Mouse (Mus musculus) c-Kit-positive CD71-positive TER-119-negative erythroid progenitor cells, embryonic 14.5 days (primary cell): ENCODE results near the gene Ralb.

Experiments
- DNase-seq: peaks from one replicate; pipeline ENCODE4 v3.0.0-alpha.2; 2013; ENCODE audit warnings: low read depth

The Ralb gene

DNA sequence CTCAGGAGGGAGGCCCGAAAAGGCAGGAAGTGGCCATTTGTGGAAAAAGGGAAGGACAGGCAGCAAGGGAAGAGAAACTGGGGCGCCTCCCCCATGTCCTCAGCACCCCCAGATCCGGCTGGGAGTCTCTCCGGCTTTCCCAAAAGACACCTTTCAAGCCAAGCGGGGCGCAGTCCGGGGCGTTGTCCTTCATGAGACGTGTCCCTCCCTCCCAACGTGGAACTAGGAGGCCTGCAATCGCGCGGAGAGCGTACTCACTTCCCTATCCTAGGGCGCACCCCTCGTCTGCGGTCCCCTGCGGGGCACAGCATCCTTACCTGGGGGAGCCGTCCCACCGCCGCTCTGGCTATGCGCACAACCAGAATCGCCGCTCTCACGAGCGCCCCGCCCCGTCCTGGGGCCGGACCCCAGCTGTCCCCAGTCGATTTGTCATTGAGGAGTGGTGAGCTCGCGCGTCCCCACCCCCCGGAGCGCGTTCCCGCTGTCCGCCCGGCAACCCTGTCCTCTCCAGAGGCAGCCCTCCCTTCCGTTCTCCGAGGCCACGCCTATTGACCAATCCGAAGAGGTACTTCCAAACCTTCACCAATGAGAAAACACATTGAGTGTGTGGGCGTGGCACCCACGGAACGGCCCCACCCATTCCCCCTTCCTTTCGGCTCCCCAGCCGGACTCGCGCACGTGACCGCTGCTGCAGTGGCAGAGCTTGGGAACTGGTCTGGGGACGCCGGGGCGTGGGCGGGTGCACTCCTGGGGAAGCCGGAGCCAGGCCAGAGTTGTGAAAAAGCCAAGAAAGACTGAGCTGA lies at the start of gene Ralb:
TSS of gene Ralb (minus strand) at position 535 of the 803 bp plus-strand sequence.
- peak; percentile 95 for DNase-seq

DNA sequence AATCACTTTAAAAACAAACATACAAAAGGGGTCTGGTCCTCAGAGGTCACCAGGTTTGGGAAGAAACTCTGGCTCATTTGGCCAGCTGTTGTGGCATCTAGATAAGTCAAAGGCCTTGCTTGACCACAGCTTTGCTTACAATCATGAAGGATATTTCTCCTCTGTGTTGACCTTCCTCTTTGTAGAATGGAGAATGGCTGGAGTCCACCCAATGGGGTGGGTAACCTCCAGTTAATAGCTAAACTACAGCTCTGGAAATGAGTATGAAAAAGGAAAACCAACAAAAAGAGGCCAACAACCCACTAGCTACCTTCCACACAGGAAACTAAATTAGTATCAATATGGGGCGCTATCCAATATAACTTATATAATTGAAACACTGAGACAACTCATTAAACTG lies 47.1 kb upstream of the Ralb start:
- DNase-seq = no peak

DNA sequence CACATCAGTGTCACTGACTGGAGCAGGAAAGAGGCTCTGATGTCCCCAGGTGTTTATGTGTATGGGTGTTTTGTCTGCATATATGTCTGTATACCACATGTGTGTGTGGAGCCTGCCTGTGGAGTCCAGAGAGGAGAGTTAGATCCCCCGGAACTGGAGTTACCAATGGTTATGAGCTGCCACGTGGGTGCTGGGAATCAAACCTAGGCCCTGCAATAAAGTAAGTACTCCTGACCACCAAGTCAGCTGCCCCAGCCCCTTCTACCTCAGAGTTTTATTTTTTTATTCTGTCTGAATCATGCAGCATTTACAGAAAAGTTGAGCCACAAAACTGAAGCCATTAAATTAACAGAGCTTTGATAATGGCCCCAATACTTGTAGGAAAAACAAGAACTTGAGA lies 45.5 kb upstream of the Ralb start:
- DNase-seq = no peak

DNA sequence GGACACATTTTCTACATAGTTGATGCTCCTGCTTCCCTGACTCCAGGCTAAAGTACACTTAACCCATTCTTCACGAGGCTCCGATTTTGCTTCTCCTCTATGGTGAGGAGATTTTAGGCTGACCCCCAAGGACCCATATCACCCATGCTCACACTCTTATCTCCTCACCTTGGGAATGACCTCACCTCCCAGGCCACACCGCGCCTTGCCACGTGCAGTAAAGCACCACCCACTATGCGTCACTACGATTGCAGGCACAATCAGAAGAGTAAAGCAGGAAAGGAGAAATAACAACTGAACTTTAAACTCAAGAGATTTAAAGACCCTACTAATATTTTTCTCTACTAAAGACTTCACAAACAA lies 44.7 kb upstream of the Ralb start:
- no peak for DNase-seq

DNA sequence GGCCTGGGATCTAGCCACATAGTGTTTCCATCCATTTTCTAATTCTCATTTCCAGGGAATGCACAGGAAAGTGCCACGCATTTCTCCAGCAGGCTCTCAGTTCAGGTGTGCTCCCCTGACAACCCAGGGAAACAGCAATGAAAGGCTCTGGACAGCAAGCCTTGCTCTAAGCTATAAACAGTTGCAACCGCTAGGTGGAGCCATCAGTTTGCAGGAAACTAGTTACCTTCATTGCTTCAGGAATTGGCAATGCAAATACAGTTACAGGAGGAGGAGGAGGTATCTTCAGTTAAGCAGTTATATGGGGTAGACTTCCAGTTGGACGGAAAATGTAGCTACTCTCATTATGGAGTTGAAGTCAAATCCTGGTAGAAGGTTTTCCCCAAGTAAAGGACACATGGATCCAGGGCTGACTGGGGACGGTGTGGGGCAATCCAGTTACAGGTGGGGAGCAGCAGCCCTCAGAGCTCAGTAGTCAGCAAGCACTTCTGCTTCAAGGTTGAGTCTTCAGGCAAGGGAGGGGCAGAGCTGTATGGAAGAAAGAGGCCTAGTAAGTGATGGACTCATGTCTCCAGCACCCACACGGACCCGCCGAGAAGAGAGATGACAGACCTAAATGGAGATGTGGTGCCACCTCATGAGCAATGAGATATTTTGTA lies 44.2 kb upstream of the Ralb start:
- peak; percentile 76 for DNase-seq

DNA sequence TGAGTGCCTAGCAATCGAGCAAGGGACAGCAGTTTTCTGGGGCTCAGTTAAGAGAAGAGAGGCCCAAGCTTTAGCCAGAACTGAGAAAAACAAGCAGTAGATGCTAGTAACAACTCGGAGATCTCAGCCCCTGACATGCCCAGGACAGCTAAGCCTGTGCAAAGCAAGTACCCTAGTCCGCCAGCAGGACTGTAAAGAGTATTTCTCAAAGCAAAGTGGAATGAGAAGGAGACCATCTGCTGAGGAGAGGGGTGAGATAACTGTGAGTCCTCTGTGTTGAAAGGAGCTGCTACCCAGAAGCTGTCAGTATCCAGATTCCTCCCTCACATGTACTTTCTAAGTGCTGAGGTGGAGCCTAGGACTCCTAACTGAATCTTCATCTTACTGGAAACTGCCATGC lies 41.9 kb upstream of the Ralb start:
- DNase-seq = no peak

DNA sequence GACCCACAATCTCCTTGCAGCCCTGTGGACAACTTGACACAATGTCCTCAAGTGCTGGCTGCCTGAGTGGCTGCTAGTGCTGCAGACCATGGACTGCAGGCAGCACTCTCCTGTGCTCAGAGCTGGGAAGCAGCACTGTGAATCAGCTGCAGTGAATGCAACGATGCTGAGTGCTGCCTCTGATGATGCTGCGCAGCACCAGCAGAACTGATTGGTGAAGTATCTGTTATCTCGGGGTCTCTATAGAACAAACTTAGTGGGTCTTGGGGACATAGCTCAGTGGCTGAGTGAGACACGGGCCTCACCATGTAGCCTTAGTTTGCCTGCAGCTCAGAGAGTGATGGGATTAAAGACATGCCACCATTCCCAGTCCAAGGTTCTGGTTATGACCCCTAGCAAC lies 41.1 kb upstream of the Ralb start:
- no peak for DNase-seq

DNA sequence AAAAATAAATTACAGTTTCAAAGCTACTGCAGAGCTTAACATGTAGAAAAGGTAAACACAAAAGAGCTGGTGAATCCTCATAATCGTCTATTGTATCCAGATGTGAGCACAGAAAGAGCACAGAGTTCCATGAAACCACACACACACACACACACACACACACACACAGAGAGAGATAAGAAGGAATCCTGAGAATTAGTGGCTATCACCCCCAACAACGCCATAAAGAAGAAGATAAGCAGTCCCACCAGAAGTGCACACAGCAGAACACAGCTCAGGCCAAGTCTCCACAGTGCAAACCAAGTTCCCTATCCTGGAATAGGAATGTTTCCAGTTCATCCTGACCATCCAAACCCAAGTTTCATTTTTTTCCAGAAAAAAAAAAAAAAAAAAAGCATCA lies 40.6 kb upstream of the Ralb start:
- DNase-seq = peak; percentile 36

DNA sequence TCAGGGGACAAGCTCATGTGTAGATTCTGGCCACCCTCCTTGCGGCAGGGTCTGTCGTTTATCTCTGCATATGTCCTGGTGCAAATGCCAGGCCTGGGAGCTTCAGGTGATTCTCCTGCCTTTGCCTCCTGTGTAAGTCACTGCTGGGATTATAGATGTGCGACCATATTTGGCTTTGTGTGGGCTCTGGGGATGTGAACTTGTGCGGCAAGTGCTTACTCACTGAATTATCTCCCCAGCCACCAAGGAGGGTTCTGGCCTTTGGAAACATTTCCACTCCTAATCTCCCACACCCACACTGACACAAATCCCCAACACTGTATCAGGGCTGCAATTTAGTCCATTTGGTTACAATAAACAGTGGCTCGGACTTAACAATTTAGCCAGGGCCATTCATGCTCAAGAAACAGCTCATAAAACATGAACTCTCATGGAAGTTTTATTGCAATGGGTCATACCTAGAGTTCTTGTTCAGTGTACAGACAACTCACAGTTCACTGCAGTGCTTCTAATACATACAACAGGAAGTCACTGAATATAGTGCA lies 40.1 kb upstream of the Ralb start:
- no peak for DNase-seq

DNA sequence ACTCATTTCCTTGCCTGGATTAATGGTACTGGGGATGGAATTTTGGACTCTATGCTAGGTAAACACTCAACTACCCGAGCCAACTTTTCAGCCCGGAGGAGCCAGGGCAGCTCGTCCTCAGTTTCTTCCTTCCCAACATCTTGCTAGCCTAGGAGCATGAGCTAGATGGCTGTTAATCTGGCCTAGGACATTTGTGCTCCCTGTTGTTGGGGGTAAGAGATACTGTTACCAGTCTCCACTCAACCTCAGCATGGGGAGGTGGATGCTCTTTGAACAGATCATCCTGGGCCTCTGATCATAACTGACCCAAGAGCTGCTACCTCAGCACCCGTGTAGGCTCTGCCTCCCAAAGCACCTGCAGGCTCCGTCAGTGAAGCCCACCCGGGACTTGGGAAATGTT lies 38.7 kb upstream of the Ralb start:
- no peak for DNase-seq

DNA sequence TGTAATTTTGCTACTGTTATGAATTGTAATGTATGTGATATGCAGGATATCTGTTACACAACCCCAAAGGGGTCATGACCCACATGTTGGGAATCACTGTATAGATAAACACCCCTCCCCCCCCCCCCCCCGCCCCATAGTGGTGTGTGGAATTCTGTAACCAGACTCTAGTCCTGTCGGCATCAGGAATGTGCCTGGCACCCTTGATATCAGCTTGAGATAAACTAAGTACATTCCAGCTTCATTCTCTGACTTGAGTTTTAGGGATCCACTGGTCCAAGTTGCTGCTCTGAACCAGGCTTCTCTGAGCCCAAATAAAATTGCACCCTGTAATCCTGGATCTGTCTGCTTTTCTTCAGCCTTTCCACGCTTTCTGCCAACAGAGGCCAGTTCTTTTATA lies 37.0 kb upstream of the Ralb start:
- no peak for DNase-seq

DNA sequence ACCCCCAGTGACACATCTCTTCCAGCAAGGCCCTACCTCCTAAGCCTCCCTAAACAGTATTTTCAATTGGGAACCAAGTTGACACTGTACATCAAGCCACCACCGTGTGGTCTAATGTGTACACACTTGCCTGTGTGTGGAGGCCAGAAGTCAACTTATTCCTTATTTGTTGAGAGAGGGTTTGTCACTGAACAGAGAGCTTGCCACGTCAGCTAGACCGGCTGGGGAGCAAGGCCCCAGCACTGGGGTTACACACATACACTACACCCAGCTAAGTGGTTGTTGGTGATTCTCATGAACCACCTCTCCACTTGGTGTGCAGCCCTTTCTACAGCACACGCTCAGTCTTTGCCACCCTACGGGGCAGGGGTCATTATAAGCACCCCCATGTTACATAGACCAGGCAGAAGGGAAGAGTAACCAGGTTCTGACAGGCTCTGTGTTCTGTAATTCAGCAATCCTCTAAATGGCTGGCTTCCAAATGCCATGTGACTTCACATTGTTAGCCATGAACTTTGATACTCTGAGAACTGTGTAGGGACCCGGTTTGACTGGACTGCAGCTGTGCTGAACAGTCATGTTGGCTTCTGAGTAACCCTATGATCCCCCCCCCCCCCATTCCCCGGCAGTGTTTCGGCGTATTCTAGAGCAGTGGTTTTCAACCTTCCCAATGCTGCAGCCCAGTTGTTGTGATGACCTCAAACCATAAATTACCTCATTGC lies 36.4 kb upstream of the Ralb start:
- DNase-seq = no peak

DNA sequence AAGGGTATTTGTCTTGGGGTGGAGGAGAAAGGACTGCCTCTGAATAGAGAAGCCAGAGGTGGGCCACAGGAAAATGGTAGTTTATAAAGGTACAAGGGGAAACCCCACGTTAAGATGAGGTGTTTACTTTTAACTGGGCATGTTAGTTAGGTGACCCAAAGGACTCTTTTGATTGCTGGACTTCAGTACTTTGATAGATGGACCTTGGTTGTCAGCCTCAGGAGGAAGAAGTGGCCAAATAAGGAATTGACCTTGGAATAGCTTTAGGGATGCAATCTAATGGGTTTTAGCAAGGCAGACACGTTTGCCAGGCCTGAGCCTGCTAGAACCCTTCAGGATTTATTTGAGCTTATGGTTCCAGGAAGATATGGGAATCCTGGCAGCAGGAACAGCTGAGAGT lies 34.7 kb upstream of the Ralb start:
- DNase-seq = no peak

DNA sequence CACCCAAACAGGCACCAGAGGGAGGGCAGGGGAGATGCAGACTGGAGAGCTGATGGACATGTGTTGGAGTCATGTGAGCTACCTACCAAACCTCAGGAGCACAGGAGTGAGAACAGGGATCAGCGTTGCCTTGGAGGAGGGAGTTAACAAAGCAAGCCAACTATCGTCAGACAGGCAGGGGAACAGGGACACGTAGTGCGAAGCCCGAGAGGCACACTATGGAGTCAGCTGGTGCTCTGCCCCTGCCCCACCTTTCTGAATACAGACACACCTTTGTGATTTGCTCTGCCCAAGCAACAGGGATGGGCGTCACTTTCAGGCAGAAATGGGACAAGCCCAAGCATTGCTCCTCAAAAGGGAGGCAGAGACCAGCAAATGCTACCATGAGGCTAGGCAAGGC lies 33.1 kb upstream of the Ralb start:
- no peak for DNase-seq

DNA sequence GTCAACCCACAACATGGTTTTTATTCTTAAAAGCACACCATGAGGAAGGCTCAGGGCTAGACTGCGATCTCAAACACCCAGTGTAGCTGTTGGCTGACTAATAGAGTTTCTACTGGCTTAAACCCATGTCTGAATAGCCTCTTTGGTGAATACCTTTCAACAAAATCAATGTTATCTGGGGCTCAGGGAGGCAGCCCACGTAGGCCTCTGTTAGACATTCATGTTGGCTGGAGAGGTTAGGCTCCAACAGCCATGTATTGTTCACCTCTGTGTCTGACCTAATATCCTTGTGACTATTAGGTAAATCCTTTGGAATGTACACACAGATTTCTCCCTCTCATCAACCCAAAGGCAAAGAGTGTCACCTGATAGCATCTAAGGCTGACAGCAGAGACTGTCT lies 31.5 kb upstream of the Ralb start:
- no peak for DNase-seq

DNA sequence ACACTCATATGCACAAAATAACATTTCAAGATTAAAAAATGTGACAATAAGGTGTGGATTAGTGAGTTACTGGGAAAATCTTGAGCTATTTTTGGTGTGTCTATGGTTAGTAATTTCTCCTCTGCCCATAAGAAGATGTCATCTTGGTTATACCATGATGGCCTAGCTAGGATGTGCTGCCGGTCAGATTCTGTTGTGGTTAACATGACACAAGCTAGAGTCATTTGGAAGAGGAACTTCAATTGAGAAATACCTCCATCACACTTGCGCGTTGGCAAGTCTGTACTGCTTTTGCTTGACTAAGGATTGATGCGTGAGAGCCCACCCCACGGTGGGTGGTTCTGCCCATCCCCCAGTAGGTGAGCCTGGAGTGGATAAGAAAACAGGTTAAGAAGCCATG lies 29.7 kb upstream of the Ralb start:
- no peak for DNase-seq

DNA sequence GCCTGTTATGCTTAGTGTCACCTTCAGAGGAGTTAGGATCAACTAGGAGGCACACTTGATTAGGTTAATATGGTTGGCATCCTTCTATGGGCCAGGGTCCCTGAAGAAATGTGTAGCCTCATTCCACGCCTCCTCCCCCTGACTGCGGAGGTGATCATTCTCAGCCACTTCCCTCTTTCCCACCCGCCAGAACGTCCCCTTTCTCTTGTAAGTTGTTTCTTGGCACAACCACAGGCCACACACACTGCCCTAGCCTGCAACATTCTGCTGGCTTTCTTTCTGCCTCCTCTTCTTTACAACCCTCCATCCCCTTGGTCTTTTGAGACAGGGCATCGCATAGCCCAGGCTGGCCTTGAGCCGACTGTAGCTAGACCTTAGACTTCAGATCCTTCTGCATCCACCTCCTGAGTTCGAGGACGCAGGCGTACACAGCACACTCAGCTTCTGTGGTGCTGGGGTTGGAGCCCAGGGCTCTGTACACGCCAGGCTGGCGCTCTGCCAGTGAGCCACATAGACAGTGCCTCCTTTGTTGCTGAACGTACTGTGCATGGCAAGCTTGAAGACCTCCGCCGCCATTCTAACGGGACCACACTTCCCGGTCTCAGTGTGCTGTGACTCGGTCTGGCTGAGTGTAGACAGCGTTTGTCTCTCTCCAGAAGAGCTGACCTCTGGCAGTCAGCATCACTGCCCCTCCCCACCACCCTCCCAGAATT lies 28.7 kb upstream of the Ralb start:
- no peak for DNase-seq

DNA sequence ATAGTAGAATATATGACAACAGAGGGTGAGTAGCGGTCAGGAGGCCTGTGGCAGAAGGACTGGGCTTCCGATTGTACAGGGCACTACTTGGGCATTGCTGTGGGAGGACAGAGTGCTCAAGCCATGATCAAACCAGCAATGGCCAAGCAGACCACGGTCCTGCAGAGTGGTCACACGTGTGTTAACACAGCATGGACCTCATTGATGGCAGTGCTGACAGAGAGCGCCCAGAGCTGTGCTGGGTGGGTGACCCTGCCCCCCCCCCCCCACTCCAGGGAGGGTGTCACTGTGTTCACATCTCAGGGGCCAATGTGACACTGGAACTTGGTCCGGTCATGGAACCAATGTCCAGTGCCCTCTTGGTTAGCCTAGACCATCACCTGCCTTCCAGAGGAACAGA lies 27.6 kb upstream of the Ralb start:
- no peak for DNase-seq

DNA sequence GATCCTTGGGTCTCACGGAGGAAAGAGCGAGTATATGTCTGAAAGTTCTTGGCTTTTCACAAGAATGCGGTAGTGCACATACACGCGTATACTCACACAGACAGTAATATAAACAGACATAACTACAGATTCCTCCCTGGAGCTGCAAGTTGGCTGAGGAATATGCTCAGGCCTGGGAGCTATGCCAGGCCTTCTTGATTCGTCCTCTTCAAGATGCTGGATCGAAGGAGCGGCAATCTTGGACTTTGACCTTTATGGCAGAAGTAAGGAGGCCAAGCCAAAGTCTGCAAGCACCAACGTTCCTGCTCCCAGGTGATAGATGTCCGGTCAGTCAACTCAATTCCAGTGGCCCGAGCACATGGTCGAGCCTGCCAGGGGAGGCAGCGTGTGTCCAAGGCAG lies 26.3 kb upstream of the Ralb start:
- DNase-seq = no peak

DNA sequence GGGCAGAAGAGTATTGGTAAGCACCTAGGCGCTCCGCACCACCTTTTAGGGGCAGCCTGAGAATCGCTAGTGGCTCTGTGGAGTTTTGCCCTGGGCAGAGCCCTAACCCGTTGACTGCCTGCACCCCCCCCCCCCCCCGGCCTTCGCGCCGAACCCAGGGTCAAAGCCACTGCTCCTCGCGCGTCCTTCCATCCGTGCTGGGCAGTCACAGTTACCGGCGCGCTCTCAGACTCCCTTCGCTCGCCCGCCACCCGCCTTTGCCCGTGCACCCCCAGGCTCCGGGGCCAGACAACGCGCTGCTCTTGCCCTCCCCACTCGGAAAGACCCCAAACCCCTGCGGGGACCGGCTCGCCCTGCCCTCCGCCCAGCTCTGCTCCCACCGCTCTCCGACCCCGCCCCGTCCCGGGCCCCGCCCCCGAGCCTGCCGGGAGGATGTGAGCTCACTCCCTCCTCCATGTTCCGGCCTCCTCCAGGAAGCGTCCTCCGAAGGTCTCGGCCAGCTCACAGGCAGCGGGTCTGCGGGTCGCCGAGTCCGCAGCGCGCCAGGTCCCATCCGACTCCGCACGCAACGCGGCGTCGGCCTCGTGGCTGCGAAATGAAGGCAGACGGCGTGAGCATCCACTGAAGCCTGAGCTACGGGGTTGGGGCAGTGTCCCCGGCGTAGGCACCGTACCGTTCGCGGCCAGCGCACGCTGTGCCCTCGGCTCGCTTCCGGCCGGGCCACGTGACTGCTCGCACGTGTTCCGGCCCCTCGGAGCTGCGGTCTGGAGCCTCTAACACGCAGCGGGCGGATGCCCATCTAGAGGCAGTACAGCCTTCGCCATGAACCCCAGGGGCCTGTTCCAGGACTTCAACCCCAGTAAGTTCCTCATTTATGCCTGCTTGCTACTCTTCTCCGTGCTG lies 21.3 kb upstream of the Ralb start, which contains the start of gene Tmem185b:
TSS of gene Tmem185b (plus strand) at position 472 of the 903 bp plus-strand sequence.
- DNase-seq = peak; percentile 62

DNA sequence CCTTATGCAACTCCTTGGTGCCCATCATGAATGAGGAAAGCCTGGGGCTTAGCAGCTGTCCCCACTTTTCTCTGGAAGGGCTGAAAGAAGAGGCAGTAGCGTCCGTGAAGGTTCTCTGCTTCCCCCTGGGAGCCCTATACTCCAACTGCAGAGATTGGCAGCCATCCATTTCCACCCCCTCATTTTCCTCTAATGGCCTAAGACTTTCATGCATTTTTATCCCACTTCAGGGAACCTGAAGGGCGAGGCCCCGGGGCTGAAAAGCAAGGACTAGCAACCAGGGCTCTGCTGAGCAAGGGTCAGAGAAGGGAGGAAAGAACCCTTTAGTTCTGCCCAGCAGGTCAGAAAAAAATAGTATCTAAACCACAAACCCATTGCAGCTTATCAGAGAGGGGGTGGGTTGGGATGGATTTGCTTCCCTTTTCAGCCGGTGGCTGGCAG lies 20.4 kb upstream of the Ralb start:
- no peak for DNase-seq
